8 mouse cellular contexts compared by ENCODE assay signal in the genomic region with DNA sequence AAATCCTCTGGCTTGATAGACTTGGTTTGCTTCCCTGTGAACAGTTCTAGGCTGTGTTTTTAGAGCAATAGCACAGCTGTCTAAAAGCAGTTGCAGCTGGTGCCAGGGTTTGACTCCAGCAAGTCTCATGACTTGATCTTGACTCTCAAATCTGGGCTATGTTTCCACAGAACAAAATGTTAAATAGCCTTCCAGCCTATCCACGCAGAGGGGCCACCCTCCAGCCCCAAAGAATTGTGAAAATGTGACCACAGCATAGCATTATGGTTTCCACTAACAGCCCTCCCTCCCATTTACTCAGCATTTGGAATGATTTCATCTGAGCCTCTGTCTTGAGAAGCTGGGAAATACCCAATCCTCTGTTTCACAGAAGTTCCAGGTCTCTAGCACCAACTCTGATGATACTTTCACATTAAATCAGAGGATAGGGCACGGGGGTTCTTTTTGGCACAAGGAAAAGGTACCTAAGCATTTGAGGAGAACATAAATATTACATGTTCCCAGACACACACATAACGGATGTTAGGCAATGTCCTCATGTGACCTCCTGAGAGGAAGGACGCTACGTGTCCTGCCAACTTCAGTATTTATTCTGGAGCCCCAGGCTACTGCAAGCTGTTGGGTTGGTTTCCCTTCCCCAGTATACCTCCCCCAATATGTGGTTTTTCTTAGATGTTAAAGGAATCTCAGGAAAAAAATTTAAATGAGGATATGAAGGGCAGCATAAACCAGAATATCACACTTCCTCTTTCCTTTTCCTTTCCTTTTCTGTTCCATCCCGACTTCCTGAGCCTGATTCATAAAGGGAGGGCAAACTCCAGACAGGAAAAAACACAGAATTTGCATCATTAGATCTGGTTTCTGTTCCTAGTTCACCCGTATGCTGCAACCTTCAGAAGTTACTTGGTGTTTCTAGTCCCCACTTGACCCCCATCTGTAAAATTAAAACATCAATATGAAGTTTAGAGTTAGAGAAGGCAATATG. TPM values are rescaled to one million over a fixed set of nuclear protein-coding genes. Genes with fewer than 3 reads are reported as not detected.
DNase-seq lines count a peak whose midpoint lies in the region; ATAC-seq and TF ChIP-seq lines count a peak whose summit lies in the region.

No protein-coding gene starts in this region.

- 0 out of 2 replicates have a peak, but pooled peaks have one; percentile 14 for TF ChIP-seq EP300 in heart, postnatal 0 days (IDR thresholded peaks at IDR 0.05; ENCODE audit: low read depth)

- H3K27ac ChIP-seq in embryonic facial prominence, embryonic 13.5 days: 0 out of 2 replicates have a peak overlapping the region, but pooled peaks have one; percentile 24
- H3K27ac ChIP-seq in embryonic facial prominence, embryonic 10.5 days (replicated peaks): no peak overlapping the region
- peak overlapping the region; percentile 81 for H3K27ac ChIP-seq in heart, postnatal 0 days (ENCODE audit: low read depth)
- no peak overlapping the region for H3K27ac ChIP-seq in hindbrain, embryonic 13.5 days

- no peaks in the 10 kb centered on the region for H3K4me1 ChIP-seq in embryonic facial prominence, embryonic 13.5 days
- H3K4me1 ChIP-seq in embryonic facial prominence, embryonic 10.5 days: no peaks in the 10 kb centered on the region
- H3K4me1 ChIP-seq in heart, postnatal 0 days (ENCODE audit: control insufficient read depth, insufficient read depth): peaks cover 45% of the 10 kb centered on the region
- no peaks in the 10 kb centered on the region for H3K4me1 ChIP-seq in hindbrain, embryonic 13.5 days (replicated peaks)

- H3K9me3 ChIP-seq in embryonic facial prominence, embryonic 13.5 days: no peaks in the 10 kb centered on the region
- no peaks in the 10 kb centered on the region for H3K9me3 ChIP-seq in embryonic facial prominence, embryonic 10.5 days
- no peaks in the 10 kb centered on the region for H3K9me3 ChIP-seq in heart, postnatal 0 days (replicated peaks; ENCODE audit: control insufficient read depth, low read length)
- no peaks in the 10 kb centered on the region for H3K9me3 ChIP-seq in hindbrain, embryonic 13.5 days

- no peak overlapping the region for H3K9ac ChIP-seq in embryonic facial prominence, embryonic 13.5 days
- no peak overlapping the region for H3K9ac ChIP-seq in heart, postnatal 0 days (replicated peaks; ENCODE audit: low read depth, low read length)
- no peak overlapping the region for H3K9ac ChIP-seq in hindbrain, embryonic 13.5 days

- H3K27me3 ChIP-seq in embryonic facial prominence, embryonic 13.5 days: no peaks in the 10 kb centered on the region
- H3K27me3 ChIP-seq in embryonic facial prominence, embryonic 10.5 days (replicated peaks; ENCODE audit: low read depth, poor library complexity, severe bottlenecking): no peaks in the 10 kb centered on the region
- no peaks in the 10 kb centered on the region for H3K27me3 ChIP-seq in heart, postnatal 0 days (ENCODE audit: control insufficient read depth, insufficient read depth, low read length)
- no peaks in the 10 kb centered on the region for H3K27me3 ChIP-seq in hindbrain, embryonic 13.5 days

- H3K4me3 ChIP-seq in embryonic facial prominence, embryonic 13.5 days: no peak overlapping the region
- H3K4me3 ChIP-seq in embryonic facial prominence, embryonic 10.5 days: no peak overlapping the region
- H3K4me3 ChIP-seq in heart, postnatal 0 days (ENCODE audit: low read depth, low read length): no peak overlapping the region
- no peak overlapping the region for H3K4me3 ChIP-seq in hindbrain, embryonic 13.5 days

- 68% methylated on average over 7 of the region's 7 CpGs for WGBS in embryonic facial prominence, embryonic 13.5 days
- WGBS in embryonic facial prominence, embryonic 10.5 days: 80% methylated on average over 7 of the region's 7 CpGs
- 40% methylated on average over 7 of the region's 7 CpGs for WGBS in heart, postnatal 0 days
- 86% methylated on average over 7 of the region's 7 CpGs for WGBS in hindbrain, embryonic 13.5 days

- ATAC-seq in embryonic facial prominence, embryonic 13.5 days (ENCODE audit: insufficient number of reproducible peaks, insufficient read depth, low FRiP score, low TSS enrichment, low read depth): no peak
- ATAC-seq in heart, postnatal 0 days (ENCODE audit: insufficient read depth, low read depth): peak; percentile 62
- no peak for ATAC-seq in hindbrain, embryonic 13.5 days (ENCODE audit: low FRiP score)

- H3K36me3 ChIP-seq in embryonic facial prominence, embryonic 13.5 days: peaks cover 19% of the 10 kb centered on the region
- H3K36me3 ChIP-seq in embryonic facial prominence, embryonic 10.5 days (replicated peaks): peaks cover 40% of the 10 kb centered on the region
- H3K36me3 ChIP-seq in heart, postnatal 0 days (replicated peaks; ENCODE audit: control insufficient read depth, insufficient read depth, low read length): peaks cover 48% of the 10 kb centered on the region
- H3K36me3 ChIP-seq in hindbrain, embryonic 13.5 days: peaks cover 56% of the 10 kb centered on the region

- no peak for TF ChIP-seq CTCF in heart, postnatal 0 days (IDR thresholded peaks at IDR 0.05; ENCODE audit: low read depth)

- DNase-seq in embryonic facial prominence, embryonic 10.5 days (ENCODE audit: low spot score): no peak
- DNase-seq in brain, adult 2 months (ENCODE audit: low read depth, low spot score): peak; percentile 52
- DNase-seq in heart, postnatal 0 days (ENCODE audit: low spot score): peak; percentile 65
- peak; percentile 84 for DNase-seq in lung, postnatal 10 days
- DNase-seq in cerebellum, postnatal 4 days (ENCODE audit: low spot score in 2 of 2): no peak
- no peak for DNase-seq in spleen, postnatal 14 days (ENCODE audit: low spot score in 2 of 2)

- no peak overlapping the region for H3K4me2 ChIP-seq in embryonic facial prominence, embryonic 13.5 days
- H3K4me2 ChIP-seq in heart, postnatal 0 days (ENCODE audit: low read depth, low read length): no peak overlapping the region
- no peak overlapping the region for H3K4me2 ChIP-seq in hindbrain, embryonic 13.5 days

RNA-seq across cellular contexts. Expression of a gene that starts 19.7 kb away (rescaled TPM):
- polyA plus RNA-seq in embryonic facial prominence, embryonic 13.5 days (2015; fragmentation: Nextera tagmentation; extraction: Ambion mirVana): 0.10 and 0.40 TPM in 2 replicates
- not detected in 2 replicates for polyA plus RNA-seq in embryonic facial prominence, embryonic 10.5 days (2016; fragmentation: Nextera tagmentation; extraction: Ambion mirVana)
- total RNA-seq in heart, postnatal 0 days (2014; rRNA removed; ENCODE audit: low replicate concordance): 45.8 and 46.2 TPM in 2 replicates
- polyA plus RNA-seq in heart, postnatal 0 days (2015; fragmentation: Nextera tagmentation; extraction: Ambion mirVana): 30.1 and 31.1 TPM in 2 replicates
- polyA plus RNA-seq in hindbrain, embryonic 13.5 days (2015; fragmentation: Nextera tagmentation; extraction: Ambion mirVana): 0.12 and 0.19 TPM in 2 replicates

RNA-seq across cellular contexts. Expression of a gene that starts 47.0 kb away (rescaled TPM):
- 8.5 and 10.4 TPM in 2 replicates for polyA plus RNA-seq in embryonic facial prominence, embryonic 13.5 days (2015; fragmentation: Nextera tagmentation; extraction: Ambion mirVana)
- polyA plus RNA-seq in embryonic facial prominence, embryonic 10.5 days (2016; fragmentation: Nextera tagmentation; extraction: Ambion mirVana): 11.8 and 13.1 TPM in 2 replicates
- total RNA-seq in heart, postnatal 0 days (2014; rRNA removed; ENCODE audit: low replicate concordance): 6.4 and 9.9 TPM in 2 replicates
- 2.6 and 2.7 TPM in 2 replicates for polyA plus RNA-seq in heart, postnatal 0 days (2015; fragmentation: Nextera tagmentation; extraction: Ambion mirVana)
- polyA plus RNA-seq in hindbrain, embryonic 13.5 days (2015; fragmentation: Nextera tagmentation; extraction: Ambion mirVana): 29.4 and 31.0 TPM in 2 replicates

RNA-seq across cellular contexts. Expression of a gene that starts 50.9 kb away (rescaled TPM):
- polyA plus RNA-seq in embryonic facial prominence, embryonic 13.5 days (2015; fragmentation: Nextera tagmentation; extraction: Ambion mirVana): 10.8 and 11.1 TPM in 2 replicates
- 13.0 and 13.2 TPM in 2 replicates for polyA plus RNA-seq in embryonic facial prominence, embryonic 10.5 days (2016; fragmentation: Nextera tagmentation; extraction: Ambion mirVana)
- 57.7 and 63.4 TPM in 2 replicates for total RNA-seq in heart, postnatal 0 days (2014; rRNA removed; ENCODE audit: low replicate concordance)
- 5.5 and 6.2 TPM in 2 replicates for polyA plus RNA-seq in heart, postnatal 0 days (2015; fragmentation: Nextera tagmentation; extraction: Ambion mirVana)
- 14.3 and 15.1 TPM in 2 replicates for polyA plus RNA-seq in hindbrain, embryonic 13.5 days (2015; fragmentation: Nextera tagmentation; extraction: Ambion mirVana)

Comparison
In these comparisons a context has a peak if more than half of its experiments do, and no peak if none do; other contexts are left out.
1. H3K27ac ChIP-seq: peak in embryonic facial prominence, embryonic 13.5 days (single experiment) and heart, postnatal 0 days (single experiment); none in embryonic facial prominence, embryonic 10.5 days (single experiment) and hindbrain, embryonic 13.5 days (single experiment).
2. DNase-seq: peak in brain, adult 2 months (single experiment), heart, postnatal 0 days (single experiment) and lung, postnatal 10 days (single experiment); none in embryonic facial prominence, embryonic 10.5 days (single experiment), cerebellum, postnatal 4 days (0 of 2) and spleen, postnatal 14 days (0 of 2).
3. RNA of a gene that starts 19.7 kb away (polyA plus RNA-seq): 30.1 to 31.1 TPM in heart, postnatal 0 days; 0.12 to 0.19 TPM in hindbrain, embryonic 13.5 days, 0.10 to 0.40 TPM in embryonic facial prominence, embryonic 13.5 days and not detected in embryonic facial prominence, embryonic 10.5 days; every median in the first group is over 10 times any median in the second.